30 mouse cellular contexts compared by ENCODE assay signal in genomic region chr5:146403923-146404322, GRCm38 (mm10). TPM values are rescaled to one million over a fixed set of nuclear protein-coding genes. Genes with fewer than 3 reads are reported as not detected.
"Had no signal": no experiment of that assay in that cellular context is flagged by ENCODE, and none has a peak within 500 bp of the region (broad histone marks: within the 10 kb centered on the region; RNA-seq: fewer than 3 reads in every experiment).

No protein-coding gene starts in this region.

- H3K4me1 ChIP-seq: liver, embryonic 12.5 days; liver, embryonic 13.5 days; liver, embryonic 15.5 days; lung, embryonic 15.5 days; megakaryocyte, embryonic 14.5 days; midbrain, embryonic 15.5 days had no signal

- H3K27me3 ChIP-seq: limb, embryonic 12.5 days; limb, embryonic 13.5 days; limb, embryonic 15.5 days; liver, embryonic 12.5 days; liver, embryonic 13.5 days; liver, embryonic 15.5 days; lung, embryonic 15.5 days; megakaryocyte, embryonic 14.5 days; midbrain, embryonic 12.5 days; midbrain, embryonic 13.5 days; midbrain, embryonic 15.5 days had no signal

- H3K9me3 ChIP-seq: limb, embryonic 10.5 days; limb, embryonic 12.5 days; limb, embryonic 13.5 days; limb, embryonic 15.5 days; liver, embryonic 13.5 days; liver, embryonic 15.5 days; lung, embryonic 15.5 days; midbrain, embryonic 12.5 days; midbrain, embryonic 13.5 days; midbrain, embryonic 15.5 days had no signal

- ATAC-seq: liver, embryonic 12.5 days; liver, postnatal 0 days; lung, postnatal 0 days; midbrain, embryonic 13.5 days; midbrain, embryonic 15.5 days; midbrain, embryonic 16.5 days had no signal

- H3K27ac ChIP-seq: limb, embryonic 10.5 days; limb, embryonic 12.5 days; limb, embryonic 13.5 days; limb, embryonic 15.5 days; liver, embryonic 12.5 days; liver, embryonic 13.5 days; liver, embryonic 14.5 days; liver, embryonic 15.5 days; lung, embryonic 15.5 days; macrophage; midbrain, embryonic 10.5 days; midbrain, embryonic 12.5 days; midbrain, embryonic 13.5 days; midbrain, embryonic 15.5 days had no signal

- H3K36me3 ChIP-seq: limb, embryonic 10.5 days; limb, embryonic 12.5 days; limb, embryonic 13.5 days; limb, embryonic 15.5 days; liver, embryonic 12.5 days; liver, embryonic 13.5 days; liver, embryonic 15.5 days; lung, embryonic 15.5 days; midbrain, embryonic 12.5 days; midbrain, embryonic 13.5 days; midbrain, embryonic 15.5 days had no signal

- H3K4me2 ChIP-seq: limb, embryonic 12.5 days; limb, embryonic 13.5 days; limb, embryonic 15.5 days; liver, embryonic 12.5 days; liver, embryonic 13.5 days; liver, embryonic 15.5 days; lung, embryonic 14.5 days; lung, embryonic 15.5 days; midbrain, embryonic 11.5 days; midbrain, embryonic 12.5 days; midbrain, embryonic 13.5 days; midbrain, embryonic 15.5 days had no signal

- DNase-seq: left cerebral cortex, postnatal 4 days; liver; liver, embryonic 13.5 days; liver, postnatal 0 days; lung, adult 18-20 months; lung, adult 2 months; lung, embryonic 14.5 days; lung, postnatal 10 days; lung, postnatal 14 days; lung, postnatal 36 days; lung, postnatal 4 days; midbrain, embryonic 14.5 days had no signal

- H3K9ac ChIP-seq: limb, embryonic 12.5 days; limb, embryonic 13.5 days; limb, embryonic 15.5 days; liver, embryonic 12.5 days; liver, embryonic 13.5 days; liver, embryonic 14.5 days; liver, embryonic 15.5 days; liver, postnatal 0 days; lung, embryonic 14.5 days; lung, embryonic 15.5 days; midbrain, embryonic 12.5 days; midbrain, embryonic 13.5 days; midbrain, embryonic 15.5 days had no signal

- H3K4me3 ChIP-seq: limb, embryonic 10.5 days; limb, embryonic 12.5 days; limb, embryonic 13.5 days; limb, embryonic 15.5 days; liver, embryonic 12.5 days; liver, embryonic 13.5 days; liver, embryonic 15.5 days; lung, embryonic 15.5 days; megakaryocyte, embryonic 14.5 days; midbrain, embryonic 10.5 days; midbrain, embryonic 12.5 days; midbrain, embryonic 13.5 days; midbrain, embryonic 15.5 days; myocyte had no signal

RNA-seq across cellular contexts. Expression of gene Wasf3, which starts 19.1 kb away (rescaled TPM):
- polyA plus RNA-seq: liver, postnatal 0 days; macrophage; myocyte had no signal
